Mouse (Mus musculus): ENCODE results near the gene Mapk3. TPM values are rescaled to one million over a fixed set of nuclear protein-coding genes. Genes with fewer than 3 reads are reported as not detected.

The Mapk3 gene
- polyA plus RNA-seq, 1 experiment from 2014 or later = 94.8 TPM

DNA sequence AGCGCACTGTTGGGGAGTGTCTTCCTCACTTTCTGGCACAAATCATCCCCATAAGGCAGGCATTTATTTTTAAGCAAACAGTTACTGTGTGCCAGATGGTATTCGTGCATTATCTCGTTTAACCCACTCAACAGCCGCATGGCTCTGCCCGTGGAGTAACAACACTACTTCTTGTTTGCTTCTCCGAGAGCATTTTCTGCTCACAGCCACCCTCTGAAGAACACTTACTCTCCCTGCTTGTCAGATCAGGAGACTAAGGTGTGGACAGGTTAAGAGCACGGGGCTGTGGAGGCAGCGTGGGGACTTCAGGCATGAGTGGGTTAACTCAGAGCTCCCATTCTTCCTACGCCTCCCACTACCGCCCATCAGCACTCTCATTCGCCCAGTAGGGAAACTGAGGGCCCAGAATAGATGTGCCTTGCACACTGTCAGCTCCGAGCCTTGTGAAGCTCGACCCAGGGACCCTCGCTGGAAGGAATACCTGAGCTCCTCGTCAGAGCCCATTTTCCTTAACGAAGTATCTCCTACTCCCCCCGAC, 3.1 kb downstream of the Mapk3 start:
- peak overlapping the region; percentile 99 for H3K27ac ChIP-seq (ENCODE audit: low read length)
- H3K4me3 ChIP-seq (replicated peaks; ENCODE audit: low read length) = peak overlapping the region; percentile 7; the same call in 1 of the 2 replicates
- peak overlapping the region; percentile 49; the same call in 1 of the 2 replicates for H3K9ac ChIP-seq (ENCODE audit: low read length)
- H3K9me3 ChIP-seq (replicated peaks; ENCODE audit: control insufficient read depth, low read length) = no peaks in the 10 kb centered on the region
- peak overlapping the region; percentile 25 for H3K4me2 ChIP-seq (ENCODE audit: low read depth, low read length)
- H3K36me3 ChIP-seq (ENCODE audit: control insufficient read depth, insufficient read depth, low read length) = peaks cover 19% of the 10 kb centered on the region
- H3K4me1 ChIP-seq (ENCODE audit: control insufficient read depth, insufficient read depth, low read length) = peaks cover 38% of the 10 kb centered on the region
- ATAC-seq (ENCODE audit: insufficient read depth, low FRiP score) = no peak
- WGBS = 47% methylated on average over 17 of the region's 17 CpGs
- H3K27me3 ChIP-seq (ENCODE audit: control insufficient read depth, insufficient read depth, low read length) = no peaks in the 10 kb centered on the region

DNA sequence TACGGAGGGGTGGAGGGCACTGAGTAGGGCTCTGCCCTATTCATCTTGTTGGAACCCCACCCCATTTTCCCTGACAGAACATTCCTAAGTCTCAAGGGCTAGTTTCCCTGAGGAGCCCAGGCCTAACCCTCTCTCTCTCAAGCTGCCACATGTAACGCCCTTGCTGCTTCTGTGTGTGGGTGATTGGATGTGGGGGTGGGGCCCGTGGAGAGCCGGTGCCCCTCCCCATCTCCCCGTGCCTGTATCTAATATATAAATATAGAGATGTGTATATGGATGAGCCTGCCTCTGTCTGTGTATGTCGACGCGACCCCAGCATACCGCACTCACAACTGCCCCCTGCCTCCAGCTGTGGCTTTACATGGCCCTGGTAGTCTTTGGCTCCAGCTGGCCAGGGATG, 6.1 kb downstream of the Mapk3 start:
- Histone ChIP-seq H3K9me3 (replicated peaks; ENCODE audit: control insufficient read depth, low read length) (no peaks in the 10 kb centered on the region), H3K4me1 (ENCODE audit: control insufficient read depth, insufficient read depth, low read length) (peaks cover 33% of the 10 kb centered on the region), H3K4me3 (replicated peaks; ENCODE audit: low read length) (no peak overlapping the region), H3K27ac (ENCODE audit: low read length) (peak overlapping the region; percentile 39; the same call in 1 of the 2 replicates), H3K4me2 (ENCODE audit: low read depth, low read length) (no peak overlapping the region), H3K36me3 (ENCODE audit: control insufficient read depth, insufficient read depth, low read length) (peaks cover 26% of the 10 kb centered on the region), H3K9ac (ENCODE audit: low read length) (0 out of 2 replicates have a peak overlapping the region, but pooled peaks have one; percentile 18), H3K27me3 (ENCODE audit: control insufficient read depth, insufficient read depth, low read length) (no peaks in the 10 kb centered on the region)
- no peak for ATAC-seq (ENCODE audit: insufficient read depth, low FRiP score)
- 74% methylated on average over 9 of the region's 9 CpGs for WGBS

DNA sequence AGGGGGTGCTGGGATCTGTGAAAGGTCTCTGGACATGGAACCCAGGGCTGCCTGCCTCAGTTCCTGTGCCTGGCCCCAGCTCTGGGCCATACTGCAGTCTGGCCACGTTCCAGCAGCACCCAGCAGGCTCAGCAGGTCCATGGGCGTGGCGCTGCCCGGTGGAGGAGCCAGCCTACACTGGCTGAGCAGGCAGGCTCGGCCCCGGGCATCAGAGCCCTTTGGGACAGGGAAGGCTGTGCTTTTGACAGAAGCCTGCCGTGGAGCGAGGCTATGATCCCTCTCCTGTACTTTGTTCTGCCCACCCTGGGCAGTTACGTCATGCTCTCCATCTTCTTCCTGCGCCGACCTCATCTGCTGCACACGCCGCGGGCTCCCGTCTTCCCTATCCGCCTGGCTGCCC, 6.8 kb downstream of the Mapk3 start, which contains the start of gene Gdpd3:
Gdpd3 (plus strand) TSS at position 134 of the 400 bp plus-strand sequence.
- H3K27ac ChIP-seq (ENCODE audit: low read length) = peak within 1 kb of the TSS; percentile 39; the same call in 1 of the 2 replicates
- H3K4me1 ChIP-seq (ENCODE audit: control insufficient read depth, insufficient read depth, low read length) = peaks cover 27% of the 10 kb centered on the region
- H3K9ac ChIP-seq (ENCODE audit: low read length) = 0 out of 2 replicates have a peak within 1 kb of the TSS, but pooled peaks have one; percentile 18
- ATAC-seq (ENCODE audit: insufficient read depth, low FRiP score) = peak; percentile 58; the same call in 1 of the 2 replicates
- no peaks in the 10 kb centered on the region for H3K9me3 ChIP-seq (replicated peaks; ENCODE audit: control insufficient read depth, low read length)
- H3K4me3 ChIP-seq (replicated peaks; ENCODE audit: low read length) = no peak within 1 kb of the TSS
- no peaks in the 10 kb centered on the region for H3K27me3 ChIP-seq (ENCODE audit: control insufficient read depth, insufficient read depth, low read length)
- H3K4me2 ChIP-seq (ENCODE audit: low read depth, low read length) = no peak within 1 kb of the TSS
- peaks cover 26% of the 10 kb centered on the region for H3K36me3 ChIP-seq (ENCODE audit: control insufficient read depth, insufficient read depth, low read length)
- WGBS = 81% methylated on average over 16 of the region's 16 CpGs

DNA sequence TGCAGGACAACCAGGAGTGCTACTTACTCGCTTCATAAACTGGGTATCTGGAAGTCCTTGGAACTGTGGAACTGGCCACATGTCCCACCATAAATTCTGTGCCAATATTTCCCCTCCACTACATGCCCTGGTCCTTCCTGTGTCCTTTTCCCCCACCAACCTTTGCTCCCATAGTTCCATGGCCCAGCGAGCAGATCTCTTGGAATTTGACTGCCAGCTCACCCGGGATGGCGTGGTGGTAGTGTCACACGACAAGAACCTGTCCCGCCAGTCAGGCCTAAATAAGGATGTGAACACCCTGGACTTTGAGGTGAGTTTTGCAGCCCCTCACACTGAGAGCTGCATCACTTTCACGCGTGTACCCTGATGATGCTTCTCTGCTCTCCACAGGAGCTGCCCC, 7.6 kb downstream of the Mapk3 start:
- Histone ChIP-seq H3K9me3 (replicated peaks; ENCODE audit: control insufficient read depth, low read length) (no peaks in the 10 kb centered on the region), H3K36me3 (ENCODE audit: control insufficient read depth, insufficient read depth, low read length) (peaks cover 26% of the 10 kb centered on the region), H3K27ac (ENCODE audit: low read length) (no peak overlapping the region), H3K4me3 (replicated peaks; ENCODE audit: low read length) (no peak overlapping the region), H3K4me1 (ENCODE audit: control insufficient read depth, insufficient read depth, low read length) (peaks cover 19% of the 10 kb centered on the region), H3K27me3 (ENCODE audit: control insufficient read depth, insufficient read depth, low read length) (no peaks in the 10 kb centered on the region), H3K4me2 (ENCODE audit: low read depth, low read length) (no peak overlapping the region), H3K9ac (ENCODE audit: low read length) (no peak overlapping the region)
- ATAC-seq (ENCODE audit: insufficient read depth, low FRiP score) = no peak
- 90% methylated on average over 8 of the region's 8 CpGs for WGBS

DNA sequence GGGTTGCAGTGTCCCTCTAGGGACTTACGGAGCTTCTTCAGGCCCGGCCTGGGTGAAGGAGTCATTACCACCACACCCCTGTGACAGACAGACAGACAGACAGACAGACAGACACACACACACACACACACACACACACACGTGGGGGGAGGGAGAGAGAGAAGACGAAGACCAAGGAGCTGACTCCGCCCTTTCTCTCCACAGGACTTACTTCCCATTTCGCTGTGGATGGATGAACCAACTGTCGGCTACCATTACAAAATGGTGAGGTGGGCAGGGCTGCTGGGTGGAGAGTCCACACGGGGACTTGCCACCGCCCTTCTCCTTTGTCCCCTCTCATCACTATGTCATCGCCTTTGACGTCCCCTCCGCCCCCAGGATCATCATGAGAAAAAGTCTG, 11.4 kb downstream of the Mapk3 start:
- 83% methylated on average over 12 of the region's 12 CpGs for WGBS

DNA sequence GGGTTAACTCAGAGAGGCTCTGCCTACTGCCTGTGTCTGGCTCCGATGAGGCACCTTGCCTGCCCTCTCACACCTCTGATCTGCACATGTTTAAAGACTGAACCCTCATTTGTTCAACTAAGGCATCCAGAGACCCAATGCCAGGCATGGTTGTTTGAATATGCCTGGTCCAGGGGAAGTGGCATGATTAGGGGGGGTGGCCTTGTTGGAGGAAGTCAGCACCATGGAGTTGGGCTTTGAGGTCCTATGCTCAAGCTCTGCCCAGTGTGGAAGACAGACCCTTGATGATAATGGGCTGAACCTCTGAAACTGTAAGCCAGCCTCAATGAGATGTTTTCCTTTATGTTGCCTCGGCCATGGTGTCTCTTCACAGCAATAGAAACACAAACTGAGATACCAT, 13.9 kb downstream of the Mapk3 start:
- H3K4me2 ChIP-seq (ENCODE audit: low read depth, low read length) = no peak overlapping the region
- no peak overlapping the region for H3K27ac ChIP-seq (ENCODE audit: low read length)
- no peak for ATAC-seq (ENCODE audit: insufficient read depth, low FRiP score)
- H3K9ac ChIP-seq (ENCODE audit: low read length) = no peak overlapping the region
- H3K4me3 ChIP-seq (replicated peaks; ENCODE audit: low read length) = no peak overlapping the region
- peaks cover 15% of the 10 kb centered on the region for H3K4me1 ChIP-seq (ENCODE audit: control insufficient read depth, insufficient read depth, low read length)
- peaks cover 8% of the 10 kb centered on the region; the same call in 1 of the 2 replicates for H3K36me3 ChIP-seq (ENCODE audit: control insufficient read depth, insufficient read depth, low read length)
- 78% methylated on average over 2 of the region's 2 CpGs for WGBS
- no peaks in the 10 kb centered on the region for H3K9me3 ChIP-seq (replicated peaks; ENCODE audit: control insufficient read depth, low read length)
- no peaks in the 10 kb centered on the region for H3K27me3 ChIP-seq (ENCODE audit: control insufficient read depth, insufficient read depth, low read length)

More for the DNA sequence above, 11.4 kb downstream of the Mapk3 start:
- Histone ChIP-seq H3K4me1 (ENCODE audit: control insufficient read depth, insufficient read depth, low read length) (peaks cover 8% of the 10 kb centered on the region), H3K27me3 (ENCODE audit: control insufficient read depth, insufficient read depth, low read length) (no peaks in the 10 kb centered on the region), H3K36me3 (ENCODE audit: control insufficient read depth, insufficient read depth, low read length) (peaks cover 8% of the 10 kb centered on the region; the same call in 1 of the 2 replicates), H3K9ac (ENCODE audit: low read length) (no peak overlapping the region), H3K4me2 (ENCODE audit: low read depth, low read length) (no peak overlapping the region), H3K4me3 (replicated peaks; ENCODE audit: low read length) (no peak overlapping the region), H3K27ac (ENCODE audit: low read length) (no peak overlapping the region), H3K9me3 (replicated peaks; ENCODE audit: control insufficient read depth, low read length) (no peaks in the 10 kb centered on the region)
- ATAC-seq (ENCODE audit: insufficient read depth, low FRiP score) = no peak

DNA sequence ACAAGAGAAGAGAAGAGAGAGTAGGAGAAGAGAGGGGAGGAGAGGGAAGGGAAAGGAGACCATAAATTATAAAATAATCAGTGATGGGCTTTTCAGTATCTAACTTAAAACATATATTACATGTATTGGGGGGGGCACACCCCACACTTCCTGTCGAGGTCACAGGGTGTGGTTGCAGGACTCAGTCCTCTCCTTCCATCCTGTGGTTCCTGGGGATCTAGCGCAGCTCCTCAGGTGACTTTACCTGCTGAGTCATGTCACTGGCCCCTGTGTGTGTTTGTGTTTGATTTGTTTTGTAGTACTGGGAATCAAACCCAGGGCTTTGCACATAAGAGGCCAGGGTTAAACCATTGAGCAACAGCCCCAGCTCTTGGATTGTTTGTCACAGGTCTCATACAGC, 15.1 kb downstream of the Mapk3 start:
- H3K4me3 ChIP-seq (replicated peaks; ENCODE audit: low read length) = no peak overlapping the region
- no peak overlapping the region for H3K9ac ChIP-seq (ENCODE audit: low read length)
- H3K36me3 ChIP-seq (ENCODE audit: control insufficient read depth, insufficient read depth, low read length) = peaks cover 8% of the 10 kb centered on the region; the same call in 1 of the 2 replicates
- H3K9me3 ChIP-seq (replicated peaks; ENCODE audit: control insufficient read depth, low read length) = no peaks in the 10 kb centered on the region
- no peaks in the 10 kb centered on the region for H3K27me3 ChIP-seq (ENCODE audit: control insufficient read depth, insufficient read depth, low read length)
- H3K27ac ChIP-seq (ENCODE audit: low read length) = no peak overlapping the region
- peaks cover 15% of the 10 kb centered on the region for H3K4me1 ChIP-seq (ENCODE audit: control insufficient read depth, insufficient read depth, low read length)
- no peak for ATAC-seq (ENCODE audit: insufficient read depth, low FRiP score)
- 56% methylated on average over 2 of the region's 2 CpGs for WGBS
- no peak overlapping the region for H3K4me2 ChIP-seq (ENCODE audit: low read depth, low read length)

DNA sequence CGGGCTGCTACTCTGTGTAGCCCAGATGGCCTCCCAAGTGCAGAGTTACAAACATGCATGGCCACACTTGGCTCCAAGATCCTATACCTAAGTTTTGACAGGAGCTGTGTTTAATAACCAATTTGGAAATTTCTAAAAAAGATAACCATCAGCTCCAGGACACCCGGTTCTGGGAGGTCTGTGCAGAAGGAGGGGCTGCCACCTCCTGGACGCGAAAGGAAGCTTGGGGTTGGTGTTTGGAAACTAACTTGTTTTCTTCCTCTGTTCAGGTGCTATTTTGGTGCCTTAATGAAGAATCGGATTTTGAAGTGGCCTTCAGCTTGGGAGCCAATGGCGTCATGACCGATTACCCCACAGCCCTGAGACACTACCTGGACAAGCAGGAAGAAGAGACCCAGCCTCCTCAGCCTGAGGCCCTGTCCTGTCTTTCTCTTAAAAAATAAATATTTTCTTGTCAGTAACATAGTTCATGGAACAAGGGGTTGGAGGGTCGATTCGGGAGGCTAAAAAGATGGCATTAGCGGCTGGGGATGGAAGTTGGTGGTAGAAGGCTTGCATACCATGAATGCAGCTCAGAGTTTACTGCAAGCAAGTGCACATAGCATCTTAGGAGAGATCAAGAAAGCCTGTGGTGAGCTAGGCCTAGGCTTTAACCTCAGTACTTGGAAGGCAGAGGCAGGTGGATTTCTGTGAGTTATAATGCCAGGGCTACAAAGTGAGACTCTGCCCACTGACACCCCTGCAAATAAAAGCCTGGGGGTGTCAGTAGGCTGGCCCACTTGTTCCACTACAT, 16.0 kb downstream of the Mapk3 start:
- Histone ChIP-seq H3K4me1 (ENCODE audit: control insufficient read depth, insufficient read depth, low read length) (peaks cover 24% of the 10 kb centered on the region), H3K4me3 (replicated peaks; ENCODE audit: low read length) (no peak overlapping the region), H3K4me2 (ENCODE audit: low read depth, low read length) (no peak overlapping the region), H3K27ac (ENCODE audit: low read length) (peak overlapping the region; percentile 89), H3K36me3 (ENCODE audit: control insufficient read depth, insufficient read depth, low read length) (no peaks in the 10 kb centered on the region), H3K9me3 (replicated peaks; ENCODE audit: control insufficient read depth, low read length) (no peaks in the 10 kb centered on the region), H3K9ac (ENCODE audit: low read length) (no peak overlapping the region), H3K27me3 (ENCODE audit: control insufficient read depth, insufficient read depth, low read length) (no peaks in the 10 kb centered on the region)
- WGBS = 74% methylated on average over 10 of the region's 10 CpGs
- ATAC-seq (ENCODE audit: insufficient read depth, low FRiP score) = no peak

DNA sequence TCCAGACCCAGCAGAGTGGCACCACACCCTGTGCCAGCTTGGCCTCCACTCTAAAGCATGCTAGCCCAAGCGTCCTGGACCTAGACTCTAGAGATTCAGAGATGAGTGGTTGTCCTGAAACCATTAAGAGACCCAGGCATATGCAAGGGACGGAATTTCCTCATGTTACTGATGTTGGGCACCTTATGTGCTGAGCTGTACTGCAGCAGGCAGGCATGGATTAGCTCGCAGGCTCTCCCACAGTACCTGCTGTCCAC, 16.5 kb downstream of the Mapk3 start:
- ATAC-seq (ENCODE audit: insufficient read depth, low FRiP score) = no peak
- Histone ChIP-seq H3K4me3 (replicated peaks; ENCODE audit: low read length) (no peak overlapping the region), H3K36me3 (ENCODE audit: control insufficient read depth, insufficient read depth, low read length) (no peaks in the 10 kb centered on the region), H3K27me3 (ENCODE audit: control insufficient read depth, insufficient read depth, low read length) (no peaks in the 10 kb centered on the region), H3K27ac (ENCODE audit: low read length) (peak overlapping the region; percentile 89), H3K4me1 (ENCODE audit: control insufficient read depth, insufficient read depth, low read length) (peaks cover 25% of the 10 kb centered on the region), H3K9ac (ENCODE audit: low read length) (peak overlapping the region; percentile 88; the same call in 1 of the 2 replicates), H3K9me3 (replicated peaks; ENCODE audit: control insufficient read depth, low read length) (no peaks in the 10 kb centered on the region), H3K4me2 (ENCODE audit: low read depth, low read length) (peak overlapping the region; percentile 95)
- WGBS = 53% methylated on average over 3 of the region's 3 CpGs

All from stomach, embryonic 16.5 days (tissue).